Mouse (Mus musculus): Measurements from ENCODE around the gene Tcp10a.
"Not testable (repeated sequence)": the region's sequence is repeated elsewhere in the genome, so short reads cannot be mapped to it uniquely, and the experiment has no call there.

GRCm38 (mm10) chr17:7337381-7337780 lies 12.9 kb downstream of the Tcp10a start:
- not testable (repeated sequence) for TF ChIP-seq CTCF (IDR thresholded peaks at IDR 0.05; ENCODE audit: borderline replicate concordance, extremely low read depth, insufficient read depth, insufficient read length); POLR2A (IDR thresholded peaks at IDR 0.05; ENCODE audit: borderline replicate concordance, extremely low read depth, insufficient read depth, insufficient read length, poor library complexity, severe bottlenecking)
